Mouse (Mus musculus): ENCODE data around the gene Ubp1. TPM values are rescaled to one million over a fixed set of nuclear protein-coding genes. Genes with fewer than 3 reads are reported as not detected.
A peak's percentile ranks its signal among the peaks of the same experiment; 100 is the strongest.

The Ubp1 gene
- total RNA-seq, 1 experiment from 2014 or later, result 76.9 TPM

DNA sequence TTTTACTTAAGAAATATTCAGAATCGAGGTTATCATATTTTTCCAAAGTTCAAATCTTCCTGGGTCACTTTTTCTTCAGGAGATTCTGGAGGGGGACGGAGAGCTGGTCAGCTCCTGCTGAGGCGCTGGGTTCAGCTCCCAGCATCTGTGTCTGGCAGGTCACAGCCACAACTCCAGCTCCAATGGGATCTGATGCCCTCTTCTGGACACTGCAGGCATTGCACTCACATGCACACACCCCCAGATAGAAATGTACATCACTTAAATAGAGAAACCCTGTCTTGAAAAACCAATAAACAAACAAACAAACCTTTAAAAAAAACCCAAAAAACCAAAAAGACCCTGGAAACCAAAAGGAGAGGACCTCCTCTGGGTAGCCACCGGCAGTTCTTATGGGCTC, 85.0 kb downstream of the Ubp1 start:
- DNase-seq, result no peak

DNA sequence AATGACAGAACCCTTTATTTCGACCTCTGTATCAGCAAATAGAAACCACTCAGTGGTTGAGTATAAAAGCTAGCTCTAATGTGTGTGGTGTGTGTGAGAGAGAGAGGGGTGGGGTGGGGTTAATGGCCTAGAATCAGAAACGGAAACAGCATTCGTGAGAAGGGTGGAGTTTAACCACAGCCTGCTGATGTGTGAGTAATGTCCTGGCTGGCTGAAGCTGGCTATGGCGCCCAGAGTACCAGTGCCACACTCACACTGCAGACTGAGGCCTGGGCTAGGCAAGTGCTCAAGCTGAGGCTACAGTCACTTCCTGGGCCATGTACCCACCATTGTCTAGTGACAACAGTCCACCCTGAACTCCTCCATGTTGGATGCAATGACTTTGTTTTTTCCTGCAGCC, 85.7 kb downstream of the Ubp1 start:
- no peak for DNase-seq

DNA sequence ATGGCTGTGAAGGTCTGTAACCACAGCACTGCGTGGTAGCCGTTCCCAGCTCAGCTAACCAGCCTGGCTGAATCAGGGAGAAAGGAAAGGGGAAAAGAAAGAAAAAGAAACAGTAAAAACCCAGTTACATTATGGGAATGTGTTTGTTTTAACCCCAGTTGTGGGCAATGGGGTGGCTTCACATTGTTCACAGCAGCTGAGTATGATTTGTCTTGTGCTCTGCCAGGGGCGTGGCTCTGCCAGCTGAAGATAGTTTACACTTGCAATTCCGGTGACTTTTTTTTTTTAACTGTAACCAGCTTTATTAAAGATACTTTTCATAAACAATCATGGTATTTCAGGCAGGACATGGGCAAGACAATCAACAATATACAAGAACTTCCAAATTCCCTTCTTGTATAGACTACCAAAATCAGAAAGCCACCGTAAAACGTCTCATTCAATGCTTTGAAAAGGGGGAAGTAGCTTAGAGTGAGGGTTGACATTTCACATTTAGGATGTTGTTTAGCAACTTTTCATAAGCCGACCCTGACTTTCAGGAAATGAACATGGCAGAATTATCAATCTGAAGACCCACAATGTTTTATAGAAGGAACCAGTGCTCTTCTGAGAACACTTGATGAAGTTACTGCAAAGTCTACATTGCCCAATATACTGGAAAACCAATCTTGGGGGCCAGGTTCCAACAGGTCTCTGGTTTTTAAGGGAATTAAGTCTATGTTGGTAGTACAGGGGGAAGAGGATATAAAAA, 88.5 kb downstream of the Ubp1 start:
- no peak for DNase-seq

DNA sequence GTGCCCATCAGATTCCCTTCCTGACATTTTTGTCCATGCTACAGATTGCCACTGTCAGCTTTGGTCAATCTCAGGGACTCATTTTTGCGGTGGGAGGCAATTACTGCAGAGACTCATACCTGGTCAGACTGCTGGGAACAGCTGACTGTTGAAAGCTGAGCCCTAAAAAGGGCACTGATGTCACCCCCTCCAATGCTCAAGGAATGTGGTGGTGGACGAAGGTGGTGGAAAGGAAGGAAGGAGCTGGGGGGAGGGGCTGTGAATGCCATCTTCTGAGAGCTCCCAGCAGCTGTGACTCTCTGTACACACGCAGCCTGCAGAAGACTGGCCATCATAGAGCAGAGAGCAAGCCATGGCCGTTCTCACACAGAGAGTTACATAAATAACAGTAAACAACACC, 91.4 kb downstream of the Ubp1 start:
- no peak for DNase-seq

DNA sequence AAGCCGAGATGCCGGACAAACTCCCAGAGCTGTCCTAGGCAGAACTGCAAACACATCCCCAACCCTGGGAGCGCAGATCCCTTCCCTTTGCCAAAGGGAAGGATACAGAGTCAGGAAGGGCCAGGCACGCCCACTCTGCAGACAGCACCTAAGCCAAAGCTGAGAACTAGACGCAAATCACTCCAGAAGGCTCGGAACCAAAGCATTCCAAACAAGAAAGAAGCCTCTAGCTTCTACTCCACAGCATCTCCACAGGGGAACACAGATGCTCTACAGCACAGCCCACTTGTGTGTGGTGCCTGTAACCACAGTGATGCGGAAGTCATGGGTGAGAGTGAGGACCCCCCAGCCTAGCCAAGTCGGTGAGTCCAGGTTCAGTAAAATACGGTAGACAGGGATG, 94.4 kb downstream of the Ubp1 start:
- DNase-seq, result no peak

DNA sequence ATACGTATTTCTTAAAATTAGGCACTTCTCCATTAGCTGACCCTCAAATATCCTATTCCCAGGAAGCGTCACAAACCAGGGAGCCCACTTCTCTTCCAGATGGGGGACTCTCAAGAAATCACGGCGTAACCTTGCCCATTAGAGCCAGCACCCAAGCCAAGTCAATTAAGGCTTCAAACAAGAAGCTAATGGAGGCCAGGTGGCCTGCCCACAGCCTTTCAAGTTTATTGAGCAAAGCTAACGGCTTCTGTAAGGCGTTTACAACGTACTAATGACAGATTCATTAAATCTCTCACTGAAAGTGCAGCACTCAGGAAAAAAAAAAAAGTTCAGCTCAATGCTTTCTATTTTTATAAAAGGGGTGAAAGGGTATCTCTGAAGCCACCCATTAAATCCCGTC, 95.1 kb downstream of the Ubp1 start:
- DNase-seq, result no peak

DNA sequence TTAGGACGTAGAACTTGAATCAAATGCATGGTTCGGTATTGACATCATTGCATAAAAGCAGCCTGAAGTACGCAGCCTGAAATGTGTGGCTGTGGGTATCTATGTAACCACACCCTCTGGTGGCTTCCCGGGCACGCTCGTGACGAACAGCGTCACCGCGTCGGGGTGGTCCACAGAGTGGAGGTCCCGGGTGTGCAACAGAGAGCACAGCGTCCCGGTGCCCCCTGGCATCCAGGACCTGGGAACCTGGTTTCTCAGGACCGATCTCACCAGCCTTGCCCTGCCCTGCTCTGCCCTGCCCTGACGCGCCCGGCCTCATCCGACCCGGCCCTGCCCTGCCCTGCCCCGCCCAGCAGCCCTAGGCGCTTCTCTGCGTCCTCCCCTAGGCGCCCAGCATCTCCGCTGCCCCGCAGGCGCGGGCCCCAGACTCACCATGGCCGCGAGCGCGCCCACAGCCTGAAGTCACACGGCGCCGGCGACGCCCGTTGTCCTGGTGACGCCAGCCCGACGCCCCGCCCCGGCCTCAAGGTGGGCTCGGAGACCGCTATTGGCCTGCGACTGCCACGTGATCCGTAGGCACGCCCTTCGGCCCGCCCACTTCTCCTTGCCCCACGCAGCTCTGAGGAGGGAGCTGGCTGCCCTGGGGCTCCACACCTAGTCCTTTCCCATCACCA, 95.7 kb downstream of the Ubp1 start:
- peak; percentile 59 for DNase-seq

Other genes starting within 250 kb of the Ubp1 start
- 187 and 196 TPM in 2 replicates for gene Pdcd6ip, start 222.7 kb upstream of the Ubp1 start, total RNA-seq (2021)
- gene Clasp2, start 189.5 kb upstream of the Ubp1 start, total RNA-seq (2021), result 123 and 133 TPM in 2 replicates
- gene Fbxl2, start 115.3 kb downstream of the Ubp1 start, total RNA-seq (2021), result 1.1 and 2.7 TPM in 2 replicates
- gene Susd5, start 126.2 kb downstream of the Ubp1 start, total RNA-seq (2021), result 0.12 TPM in 1 of 2 replicates, not detected in the other